8 mouse cellular contexts compared by ENCODE assay signal in genomic region chr3:56182371-56183158, GRCm38 (mm10). TPM values are rescaled to one million over a fixed set of nuclear protein-coding genes. Genes with fewer than 3 reads are reported as not detected.
DNase-seq lines count a peak whose midpoint lies in the region; ATAC-seq lines count a peak whose summit lies in the region.

No protein-coding gene starts in this region.

- ATAC-seq in kidney, embryonic 14.5 days (ENCODE audit: low FRiP score, low TSS enrichment), result peak; percentile 70
- peak; percentile 42 for ATAC-seq in liver, embryonic 12.5 days
- peak; percentile 63 for ATAC-seq in neural tube, embryonic 14.5 days (ENCODE audit: low read depth)
- no peak for ATAC-seq in megakaryocyte-erythroid progenitor cell, adult 5-6 weeks (replicated peaks; ENCODE audit: low FRiP score, low TSS enrichment, poor library complexity, severe bottlenecking)

- H3K4me1 ChIP-seq in kidney, embryonic 14.5 days (ENCODE audit: control insufficient read depth, insufficient read depth, low read length), result 0 out of 2 replicates have a peak, but pooled peaks cover 5% of the 10 kb centered on the region
- H3K4me1 ChIP-seq in liver, embryonic 12.5 days, result peaks cover 22% of the 10 kb centered on the region
- H3K4me1 ChIP-seq in neural tube, embryonic 14.5 days (ENCODE audit: control insufficient read depth, insufficient read depth, low read length), result peaks cover 4% of the 10 kb centered on the region; the same call in 1 of the 2 replicates

- WGBS in kidney, embryonic 14.5 days, result under 1% methylated on average over 36 of the region's 61 CpGs
- 1% methylated on average over 54 of the region's 61 CpGs for WGBS in liver, embryonic 12.5 days (ENCODE audit: insufficient replicate concordance)
- WGBS in neural tube, embryonic 14.5 days, result 1% methylated on average over 37 of the region's 61 CpGs

- H3K27ac ChIP-seq in kidney, embryonic 14.5 days (ENCODE audit: low read depth, low read length), result no peak overlapping the region
- H3K27ac ChIP-seq in liver, embryonic 12.5 days, result peak overlapping the region; percentile 56; the same call in 1 of the 2 replicates
- peak overlapping the region; percentile 97 for H3K27ac ChIP-seq in neural tube, embryonic 14.5 days (ENCODE audit: low read depth, low read length)

- peak; percentile 35 for DNase-seq in layer of hippocampus, adult 11-12 months (ENCODE audit: low spot score)
- no peak for DNase-seq in layer of hippocampus, adult 9-10 months (ENCODE audit: low spot score)
- DNase-seq in cerebellum, adult 11-12 months, result peak; percentile 41
- DNase-seq in frontal cortex, adult 2 months (ENCODE audit: extremely low spot score in 1 of 2, low spot score in 1 of 2), result peak; percentile 23 to 49

- H3K9ac ChIP-seq in kidney, embryonic 14.5 days (ENCODE audit: low read depth, low read length), result peak overlapping the region; percentile 87
- peak overlapping the region; percentile 79 for H3K9ac ChIP-seq in liver, embryonic 12.5 days
- H3K9ac ChIP-seq in neural tube, embryonic 14.5 days (replicated peaks; ENCODE audit: low read depth, low read length), result peak overlapping the region; percentile 98

- H3K9me3 ChIP-seq in kidney, embryonic 14.5 days (ENCODE audit: control insufficient read depth, low read length), result no peaks in the 10 kb centered on the region
- H3K9me3 ChIP-seq in liver, embryonic 12.5 days (replicated peaks), result no peaks in the 10 kb centered on the region
- H3K9me3 ChIP-seq in neural tube, embryonic 14.5 days (ENCODE audit: control insufficient read depth, low read length), result no peaks in the 10 kb centered on the region

- H3K4me2 ChIP-seq in kidney, embryonic 14.5 days (replicated peaks; ENCODE audit: low read depth, low read length), result peak overlapping the region; percentile 88
- peak overlapping the region; percentile 86 for H3K4me2 ChIP-seq in liver, embryonic 12.5 days
- H3K4me2 ChIP-seq in neural tube, embryonic 14.5 days (ENCODE audit: low read depth, low read length), result peak overlapping the region; percentile 62

- peak overlapping the region; percentile 88 for H3K4me3 ChIP-seq in kidney, embryonic 14.5 days (ENCODE audit: low read length)
- H3K4me3 ChIP-seq in liver, embryonic 12.5 days, result peak overlapping the region; percentile 79
- peak overlapping the region; percentile 97 for H3K4me3 ChIP-seq in neural tube, embryonic 14.5 days (ENCODE audit: low read depth, low read length)

- H3K27me3 ChIP-seq in kidney, embryonic 14.5 days (ENCODE audit: control insufficient read depth, insufficient read depth, low read length), result peaks cover 3% of the 10 kb centered on the region; the same call in 1 of the 2 replicates
- peaks cover 29% of the 10 kb centered on the region for H3K27me3 ChIP-seq in liver, embryonic 12.5 days (replicated peaks)
- H3K27me3 ChIP-seq in neural tube, embryonic 14.5 days (ENCODE audit: control insufficient read depth, insufficient read depth, low read length), result no peaks in the 10 kb centered on the region

- H3K36me3 ChIP-seq in kidney, embryonic 14.5 days (ENCODE audit: control insufficient read depth, insufficient read depth, low read length), result no peaks in the 10 kb centered on the region
- H3K36me3 ChIP-seq in liver, embryonic 12.5 days, result no peaks in the 10 kb centered on the region
- H3K36me3 ChIP-seq in neural tube, embryonic 14.5 days (ENCODE audit: control insufficient read depth, insufficient read depth, low read length), result no peaks in the 10 kb centered on the region

RNA-seq across cellular contexts. Expression of gene Nbea, which starts 0.9 kb away (rescaled TPM):
- polyA plus RNA-seq in frontal cortex, adult 2 months (2012; rRNA removed), result 111 and 119 TPM in 2 replicates
- 10.0 and 16.7 TPM in 2 replicates for polyA plus RNA-seq in kidney, embryonic 14.5 days (2014; fragmentation: Nextera tagmentation; extraction: Ambion mirVana)
- polyA plus RNA-seq in liver, embryonic 12.5 days (2016; fragmentation: Nextera tagmentation; extraction: Ambion mirVana), result 1.6 and 2.0 TPM in 2 replicates
- 107 TPM in 2 replicates for polyA plus RNA-seq in neural tube, embryonic 14.5 days (2014; fragmentation: Nextera tagmentation; extraction: Ambion mirVana)
- total RNA-seq in megakaryocyte-erythroid progenitor cell, adult 5-6 weeks (2014; fragmentation: Nextera tagmentation), result 0.94 TPM in 1 of 2 replicates, not detected in the other
- 0.09 and 0.38 TPM in 2 replicates for total RNA-seq in megakaryocyte-erythroid progenitor cell, adult 5-6 weeks (2017)
